Mouse (Mus musculus): Measurements from ENCODE around the gene Gm45194.

The Gm45194 gene

DNA sequence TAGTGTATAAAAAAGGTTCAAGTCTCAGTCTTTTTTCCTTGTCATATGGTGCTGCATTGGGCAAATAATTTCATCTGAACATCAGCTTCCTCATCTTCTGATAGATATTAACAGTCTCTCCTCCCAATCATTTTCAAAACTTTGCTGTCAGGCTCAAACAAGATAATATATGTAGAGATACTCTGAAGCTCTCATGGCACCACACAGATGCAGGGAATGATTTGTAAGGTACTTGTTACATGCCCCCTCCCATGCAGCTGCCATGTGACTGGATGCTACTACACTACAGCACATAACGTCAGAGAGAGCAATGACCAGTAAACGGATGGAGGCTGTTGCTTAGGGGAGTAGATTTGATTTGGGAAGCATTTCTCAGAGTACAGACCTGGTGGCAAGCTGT lies at the start of gene Gm45194:
Gm45194 (plus strand) TSS at position 301 of the 400 bp plus-strand sequence.
- DNase-seq (ENCODE audit: low read depth, low spot score) = no peak

GRCm38 (mm10) chrX:111855878-111856277 lies 35.3 kb upstream of the Gm45194 start:
- DNase-seq (ENCODE audit: low read depth, low spot score) = no peak

DNA sequence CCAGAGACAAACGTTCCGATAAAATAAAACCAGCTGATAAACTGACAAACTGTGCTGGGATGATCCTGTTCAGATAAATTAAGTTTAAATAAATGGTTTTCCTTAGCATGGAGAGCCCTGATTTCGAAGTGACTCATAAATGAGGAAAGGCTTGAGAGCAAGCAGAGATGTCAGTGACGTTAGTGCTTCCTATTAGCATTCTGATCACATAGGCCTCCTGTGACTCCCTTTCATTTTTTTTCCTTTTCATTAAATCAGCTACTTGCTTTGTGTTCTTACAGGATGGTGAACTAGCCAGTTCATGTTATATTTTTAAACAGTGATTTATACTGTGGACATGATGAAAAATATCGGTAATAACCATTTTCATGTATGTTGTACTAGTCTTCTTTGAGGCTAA lies 9.9 kb upstream of the Gm45194 start:
- DNase-seq (ENCODE audit: low read depth, low spot score) = no peak

DNA sequence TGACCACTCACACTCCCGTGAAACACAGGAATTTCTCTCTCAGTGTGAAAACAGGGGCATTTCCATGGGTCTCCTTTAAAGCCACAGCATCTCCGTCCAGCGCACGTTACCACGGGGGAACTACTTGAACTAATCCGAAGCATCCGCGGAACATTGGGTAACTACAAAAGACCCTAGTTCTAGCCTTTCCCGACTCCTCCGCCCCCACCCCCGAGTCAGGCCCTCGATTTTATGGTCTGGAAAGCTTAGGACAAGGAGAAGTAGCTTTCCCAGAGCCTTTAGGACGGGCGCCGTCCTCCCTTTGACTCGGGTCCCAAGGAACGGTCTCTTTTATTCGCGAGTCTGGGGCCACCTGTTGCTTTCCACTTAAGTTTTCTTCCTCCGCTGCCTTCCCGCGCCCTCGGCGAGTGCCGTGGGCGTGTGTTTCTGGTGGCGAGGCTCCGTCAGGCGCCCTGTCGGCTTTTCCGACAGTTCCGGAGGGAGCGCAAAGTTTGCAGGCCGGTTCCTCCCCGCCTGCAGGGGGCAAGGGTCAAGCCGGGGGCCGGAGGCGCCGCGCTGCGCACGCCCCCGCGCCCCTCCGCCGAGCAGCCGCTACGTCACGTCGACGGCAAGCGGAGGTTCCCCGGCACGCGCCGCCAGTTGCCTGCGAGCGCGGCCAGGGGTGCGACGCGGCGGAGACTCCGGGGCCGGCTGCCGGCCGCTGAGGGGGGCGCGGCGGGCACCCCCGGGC lies 3.3 kb downstream of the Gm45194 start:
- DNase-seq (ENCODE audit: low read depth, low spot score) = no peak

DNA sequence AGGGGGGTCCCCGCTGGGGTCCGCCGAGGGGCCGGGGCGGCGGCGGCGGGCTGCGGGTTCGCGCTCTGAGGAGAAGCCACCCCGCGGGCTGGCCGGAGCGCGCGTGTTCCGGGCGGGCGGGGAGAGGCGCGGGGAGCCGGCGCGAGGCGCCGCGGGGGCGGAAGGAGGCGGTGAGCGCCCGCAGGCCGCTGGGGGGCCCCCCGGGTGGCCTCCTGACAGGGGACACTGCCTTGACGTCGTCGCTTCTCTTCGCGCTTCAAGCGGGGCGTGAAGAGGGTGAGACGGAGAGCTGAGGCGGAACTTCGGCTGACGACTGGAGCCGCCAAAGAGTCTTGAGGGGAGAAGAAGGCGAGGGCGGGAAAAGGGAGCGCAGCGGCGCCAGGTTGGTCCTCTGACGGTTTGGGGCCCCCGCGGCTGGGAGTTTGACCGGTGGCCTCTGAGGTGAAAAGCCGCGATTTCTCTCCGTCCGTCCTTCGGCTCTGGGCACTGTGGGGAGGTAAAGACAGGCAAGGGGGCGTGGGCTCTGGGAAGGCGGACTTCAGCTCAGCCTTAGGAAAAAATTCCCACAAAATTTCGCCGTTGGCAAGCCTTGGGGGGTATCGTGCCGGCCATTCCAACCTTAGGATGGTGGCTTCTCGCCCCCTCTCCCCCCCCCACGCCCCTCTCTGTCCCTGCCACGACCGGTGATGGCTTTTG lies 4.0 kb downstream of the Gm45194 start:
- no peak for DNase-seq (ENCODE audit: low read depth, low spot score)

- DNase-seq (ENCODE audit: low read depth, low spot score) = no peak
Observed at GRCm38 (mm10) chrX:111917422-111917821, 26.2 kb downstream of the Gm45194 start.

DNA sequence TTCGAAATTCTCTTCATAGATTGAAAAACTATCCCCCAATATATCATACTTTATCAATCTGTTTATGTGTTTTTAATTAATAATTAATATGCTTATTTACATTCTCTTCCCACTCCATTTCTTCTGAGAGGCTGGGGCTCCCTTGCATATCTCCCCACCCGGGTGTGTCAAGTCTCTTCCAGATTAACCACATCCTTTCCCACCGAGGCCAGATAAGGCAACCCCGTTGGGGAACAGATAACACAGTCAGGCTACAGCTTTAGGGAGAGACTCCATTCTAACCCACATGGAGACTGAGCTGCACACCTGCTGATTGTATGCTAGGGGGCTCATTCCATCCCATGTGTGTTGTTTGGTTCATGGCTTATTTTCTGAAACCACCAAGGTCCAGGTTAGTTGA lies 69.7 kb downstream of the Gm45194 start:
- no peak for DNase-seq (ENCODE audit: low read depth, low spot score)

DNA sequence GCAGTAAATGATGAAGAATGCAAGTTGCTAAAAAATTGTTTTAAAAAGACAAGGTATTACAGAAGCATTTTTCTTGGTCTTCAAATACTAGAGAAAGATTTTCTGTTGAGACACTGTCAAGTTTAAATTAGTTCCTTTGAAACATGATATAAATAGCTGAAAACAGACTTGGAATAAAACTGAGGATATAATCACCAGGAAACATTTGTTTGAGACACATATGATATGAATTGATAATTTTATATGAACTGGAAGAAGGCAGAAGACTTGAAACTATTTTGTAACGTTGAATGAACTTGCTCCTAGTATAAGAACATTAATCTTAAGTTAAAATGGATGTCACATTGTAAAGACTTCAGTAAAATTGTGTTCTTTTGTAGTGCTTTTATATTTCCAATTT lies 108.5 kb downstream of the Gm45194 start:
- DNase-seq (ENCODE audit: low read depth, low spot score) = no peak

GRCm38 (mm10) chrX:112010707-112011106 lies 119.5 kb downstream of the Gm45194 start, which contains the start of gene Tex16:
Gene Tex16, plus strand, starts transcription at chrX:112011007.
- DNase-seq (ENCODE audit: low read depth, low spot score) = no peak

DNA sequence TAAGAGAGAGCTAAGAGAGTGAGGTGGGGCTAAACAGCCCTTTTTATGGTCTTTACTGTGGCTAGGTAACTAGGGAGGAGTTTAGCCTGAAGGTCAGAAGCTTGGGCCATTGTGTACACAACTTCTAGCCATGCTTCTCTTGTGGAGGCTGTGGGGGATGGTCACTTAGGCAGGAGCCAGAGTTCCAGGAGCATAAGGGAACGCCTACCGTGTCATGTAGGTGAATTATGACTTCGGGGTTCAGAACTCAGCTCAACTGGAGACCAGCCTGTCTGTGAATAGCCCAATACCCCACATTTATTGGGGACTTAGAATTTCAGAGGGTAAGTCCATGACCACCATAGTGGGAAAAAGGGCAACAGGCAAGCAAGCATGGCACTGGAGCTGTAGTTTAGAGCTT lies 347.6 kb downstream of the Gm45194 start, which contains the start of gene 4933403O08Rik:
4933403O08Rik (plus strand) TSS at position 301 of the 400 bp plus-strand sequence.
- no peak for DNase-seq (ENCODE audit: low read depth, low spot score)

DNA sequence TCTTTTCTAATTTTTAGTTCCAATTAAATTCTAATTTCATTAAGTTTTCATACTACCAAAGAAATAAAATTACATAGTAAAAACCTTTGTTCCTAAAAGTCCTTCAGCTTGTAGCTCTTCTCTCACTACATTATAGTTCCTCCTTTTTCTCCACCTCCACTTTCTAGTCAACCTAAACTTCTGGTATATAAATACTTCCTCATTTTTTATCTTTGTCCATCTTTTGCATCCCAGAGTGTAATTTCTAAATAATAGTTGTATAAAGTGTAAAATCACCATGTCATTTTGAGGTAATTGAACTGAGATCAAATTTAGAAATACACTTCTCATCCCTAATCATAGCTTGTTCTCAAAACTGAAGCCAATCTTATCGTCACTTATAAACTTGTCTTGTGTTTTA lies 351.7 kb downstream of the Gm45194 start:
- DNase-seq (ENCODE audit: low read depth, low spot score) = no peak

DNA sequence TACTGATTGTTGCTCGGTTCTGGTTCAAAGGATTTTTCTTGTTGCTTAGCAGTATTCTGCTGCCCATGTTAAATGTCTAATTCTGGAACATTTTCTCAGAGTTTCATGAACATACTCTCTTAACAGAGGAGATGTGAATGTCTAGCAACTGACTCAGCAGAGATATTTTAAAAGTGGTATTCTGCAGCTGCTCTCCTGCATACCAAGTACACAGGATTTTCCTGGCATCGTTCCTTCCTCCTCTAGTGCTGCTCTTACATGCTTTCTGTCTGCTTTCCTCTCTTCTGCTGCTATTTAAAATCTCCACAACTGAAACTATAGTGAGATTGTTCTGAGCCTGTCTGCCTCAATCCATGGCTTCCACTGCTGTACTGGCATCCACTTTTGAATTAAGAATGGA lies 364.3 kb downstream of the Gm45194 start:
- DNase-seq (ENCODE audit: low read depth, low spot score) = peak; percentile 82

- no peak for DNase-seq (ENCODE audit: low read depth, low spot score)
Observed at GRCm38 (mm10) chrX:112273550-112273949, 382.4 kb downstream of the Gm45194 start.

Data from telencephalon, adult 2 months (tissue).